ENCODE assay signal across 13 mouse cellular contexts in the genomic region with DNA sequence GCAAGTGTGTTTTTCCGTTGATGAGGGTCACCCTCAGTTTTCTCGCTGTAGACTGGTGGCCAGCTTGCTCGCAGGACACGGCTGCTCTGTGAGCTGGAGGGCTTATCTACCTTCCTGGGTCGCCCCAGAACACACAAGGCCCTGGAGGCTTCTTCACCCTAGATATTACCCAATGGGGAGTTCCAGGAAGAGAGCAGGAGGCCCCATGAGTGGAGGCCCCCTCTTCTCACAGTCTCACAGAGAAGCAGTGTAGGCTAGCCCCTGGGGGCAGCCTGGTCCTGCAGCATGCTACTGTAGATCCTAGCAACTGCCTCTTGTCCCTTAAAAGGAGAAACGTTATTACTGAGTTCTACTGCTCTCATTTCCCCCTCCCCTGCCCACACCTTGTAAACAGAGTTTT. TPM values are rescaled to one million over a fixed set of nuclear protein-coding genes. Genes with fewer than 3 reads are reported as not detected.
DNase-seq lines count a peak whose midpoint lies in the region; ATAC-seq and TF ChIP-seq lines count a peak whose summit lies in the region.
"Had no signal": no experiment of that assay in that cellular context is flagged by ENCODE, and none has a peak within 500 bp of the region (broad histone marks: within the 10 kb centered on the region; RNA-seq: fewer than 3 reads in every experiment).

No protein-coding gene starts in this region.

- TF ChIP-seq CTCF in kidney, postnatal 0 days (IDR thresholded peaks at IDR 0.05; ENCODE audit: low read depth) = no peak

- no peak overlapping the region for H3K4me3 ChIP-seq in kidney, postnatal 0 days (replicated peaks; ENCODE audit: low read depth, low read length)
- H3K4me3 ChIP-seq in embryonic facial prominence, embryonic 12.5 days = no peak overlapping the region
- no peak overlapping the region for H3K4me3 ChIP-seq in intestine, embryonic 16.5 days (ENCODE audit: low read length)
- no peak overlapping the region for H3K4me3 ChIP-seq in liver, embryonic 15.5 days (replicated peaks)
- H3K4me3 ChIP-seq: layer of hippocampus, adult 2 months; midbrain, embryonic 12.5 days; neural tube, embryonic 12.5 days; stomach, embryonic 15.5 days had no signal

- H3K27me3 ChIP-seq in kidney, postnatal 0 days (ENCODE audit: insufficient read depth, low read length) = no peaks in the 10 kb centered on the region
- no peaks in the 10 kb centered on the region for H3K27me3 ChIP-seq in embryonic facial prominence, embryonic 12.5 days
- no peaks in the 10 kb centered on the region for H3K27me3 ChIP-seq in intestine, embryonic 16.5 days (replicated peaks; ENCODE audit: control insufficient read depth, insufficient read depth, low read length)
- H3K27me3 ChIP-seq in liver, embryonic 15.5 days = peaks cover 58% of the 10 kb centered on the region
- H3K27me3 ChIP-seq: midbrain, embryonic 12.5 days; neural tube, embryonic 12.5 days; stomach, embryonic 15.5 days had no signal

- H3K36me3 ChIP-seq in kidney, postnatal 0 days (ENCODE audit: insufficient read depth, low read length) = no peaks in the 10 kb centered on the region
- H3K36me3 ChIP-seq in embryonic facial prominence, embryonic 12.5 days = no peaks in the 10 kb centered on the region
- H3K36me3 ChIP-seq in intestine, embryonic 16.5 days (ENCODE audit: control insufficient read depth, insufficient read depth, low read length) = no peaks in the 10 kb centered on the region
- no peaks in the 10 kb centered on the region for H3K36me3 ChIP-seq in liver, embryonic 15.5 days (replicated peaks)
- H3K36me3 ChIP-seq: midbrain, embryonic 12.5 days; neural tube, embryonic 12.5 days; stomach, embryonic 15.5 days had no signal

- no peak overlapping the region for H3K9ac ChIP-seq in kidney, postnatal 0 days (ENCODE audit: low read depth, low read length)
- H3K9ac ChIP-seq in embryonic facial prominence, embryonic 12.5 days = no peak overlapping the region
- H3K9ac ChIP-seq in intestine, embryonic 16.5 days (ENCODE audit: low read depth, low read length) = no peak overlapping the region
- no peak overlapping the region for H3K9ac ChIP-seq in liver, embryonic 15.5 days
- H3K9ac ChIP-seq: midbrain, embryonic 12.5 days; neural tube, embryonic 12.5 days; stomach, embryonic 15.5 days had no signal

- no peak for DNase-seq in kidney, postnatal 0 days (ENCODE audit: low spot score)
- no peak for DNase-seq in kidney, adult 18-20 months
- DNase-seq in retina, embryonic 14.5 days (ENCODE audit: low spot score) = no peak
- no peak for DNase-seq in right cerebral cortex, postnatal 36 days (ENCODE audit: low spot score in 2 of 2)
- DNase-seq: gastrocnemius, postnatal 10 days had no signal

- peak overlapping the region; percentile 19; the same call in 1 of the 2 replicates for H3K4me2 ChIP-seq in kidney, postnatal 0 days (ENCODE audit: low read length)
- no peak overlapping the region for H3K4me2 ChIP-seq in embryonic facial prominence, embryonic 12.5 days (replicated peaks)
- H3K4me2 ChIP-seq in intestine, embryonic 16.5 days (ENCODE audit: low read depth, low read length) = no peak overlapping the region
- H3K4me2 ChIP-seq in liver, embryonic 15.5 days = no peak overlapping the region; the same call in 1 of the 2 replicates
- H3K4me2 ChIP-seq: midbrain, embryonic 12.5 days; neural tube, embryonic 12.5 days; stomach, embryonic 15.5 days had no signal

- ATAC-seq in kidney, postnatal 0 days (replicated peaks; ENCODE audit: low FRiP score, low read depth) = peak; percentile 10; the same call in 1 of the 2 replicates
- no peak for ATAC-seq in embryonic facial prominence, embryonic 12.5 days (ENCODE audit: insufficient number of reproducible peaks, insufficient read depth, low FRiP score, low TSS enrichment)
- peak; percentile 27; the same call in 1 of the 2 replicates for ATAC-seq in intestine, embryonic 16.5 days
- peak; percentile 38 for ATAC-seq in liver, embryonic 15.5 days (ENCODE audit: insufficient read depth)

- 17% methylated on average over 6 of the region's 6 CpGs for WGBS in kidney, postnatal 0 days
- WGBS in embryonic facial prominence, embryonic 12.5 days = 63% methylated on average over 6 of the region's 6 CpGs
- WGBS in intestine, embryonic 16.5 days = 31% methylated on average over 6 of the region's 6 CpGs
- WGBS in liver, embryonic 15.5 days (ENCODE audit: insufficient replicate concordance) = 17% methylated on average over 6 of the region's 6 CpGs

- 0 out of 2 replicates have a peak overlapping the region, but pooled peaks have one; percentile 42 for H3K27ac ChIP-seq in kidney, postnatal 0 days
- H3K27ac ChIP-seq in embryonic facial prominence, embryonic 12.5 days = peak overlapping the region; percentile 50
- no peak overlapping the region for H3K27ac ChIP-seq in intestine, embryonic 16.5 days (ENCODE audit: low read length)
- H3K27ac ChIP-seq in liver, embryonic 15.5 days (replicated peaks) = no peak overlapping the region
- H3K27ac ChIP-seq: layer of hippocampus, adult 2 months; midbrain, embryonic 12.5 days; neural tube, embryonic 12.5 days; stomach, embryonic 15.5 days had no signal

- H3K9me3 ChIP-seq in kidney, postnatal 0 days (replicated peaks; ENCODE audit: low read length) = no peaks in the 10 kb centered on the region
- H3K9me3 ChIP-seq in embryonic facial prominence, embryonic 12.5 days = no peaks in the 10 kb centered on the region
- H3K9me3 ChIP-seq in intestine, embryonic 16.5 days (ENCODE audit: control insufficient read depth, low read length) = no peaks in the 10 kb centered on the region
- no peaks in the 10 kb centered on the region for H3K9me3 ChIP-seq in liver, embryonic 15.5 days (replicated peaks)
- H3K9me3 ChIP-seq: midbrain, embryonic 12.5 days; neural tube, embryonic 12.5 days; stomach, embryonic 15.5 days had no signal

- H3K4me1 ChIP-seq in kidney, postnatal 0 days (replicated peaks; ENCODE audit: insufficient read depth, low read length) = peaks cover 17% of the 10 kb centered on the region
- H3K4me1 ChIP-seq in embryonic facial prominence, embryonic 12.5 days = peaks cover 44% of the 10 kb centered on the region
- H3K4me1 ChIP-seq in intestine, embryonic 16.5 days (ENCODE audit: control insufficient read depth, insufficient read depth, low read length) = peaks cover 26% of the 10 kb centered on the region
- peaks cover 41% of the 10 kb centered on the region for H3K4me1 ChIP-seq in liver, embryonic 15.5 days (replicated peaks)
- H3K4me1 ChIP-seq: midbrain, embryonic 12.5 days had no signal

RNA-seq across cellular contexts. Expression of gene Ltbp2, which starts 28.4 kb away (rescaled TPM):
- polyA plus RNA-seq in kidney, postnatal 0 days (2015; fragmentation: Nextera tagmentation; extraction: Ambion mirVana) = 0.14 and 0.64 TPM in 2 replicates
- polyA plus RNA-seq in embryonic facial prominence, embryonic 12.5 days (2016; fragmentation: Nextera tagmentation; extraction: Ambion mirVana) = 0.71 and 0.93 TPM in 2 replicates
- 0.83 and 1.9 TPM in 2 replicates for polyA plus RNA-seq in intestine, embryonic 16.5 days (2015; fragmentation: Nextera tagmentation; extraction: Ambion mirVana)
- 0.26 and 0.35 TPM in 2 replicates for polyA plus RNA-seq in liver, embryonic 15.5 days (2015; fragmentation: Nextera tagmentation; extraction: Ambion mirVana)
- polyA plus RNA-seq: forebrain, embryonic 11.5 days had no signal

Comparison
In these comparisons a context has a peak if more than half of its experiments do, and no peak if none do; other contexts are left out.
1. H3K27ac ChIP-seq: peak in kidney, postnatal 0 days (single experiment) and embryonic facial prominence, embryonic 12.5 days (single experiment); none in intestine, embryonic 16.5 days (single experiment) and liver, embryonic 15.5 days (single experiment).